Mouse (Mus musculus): ENCODE results near the gene Prkacb. TPM values are rescaled to one million over a fixed set of nuclear protein-coding genes. Genes with fewer than 3 reads are reported as not detected.

Gene Prkacb
- total RNA-seq (2023), result 110 TPM

DNA sequence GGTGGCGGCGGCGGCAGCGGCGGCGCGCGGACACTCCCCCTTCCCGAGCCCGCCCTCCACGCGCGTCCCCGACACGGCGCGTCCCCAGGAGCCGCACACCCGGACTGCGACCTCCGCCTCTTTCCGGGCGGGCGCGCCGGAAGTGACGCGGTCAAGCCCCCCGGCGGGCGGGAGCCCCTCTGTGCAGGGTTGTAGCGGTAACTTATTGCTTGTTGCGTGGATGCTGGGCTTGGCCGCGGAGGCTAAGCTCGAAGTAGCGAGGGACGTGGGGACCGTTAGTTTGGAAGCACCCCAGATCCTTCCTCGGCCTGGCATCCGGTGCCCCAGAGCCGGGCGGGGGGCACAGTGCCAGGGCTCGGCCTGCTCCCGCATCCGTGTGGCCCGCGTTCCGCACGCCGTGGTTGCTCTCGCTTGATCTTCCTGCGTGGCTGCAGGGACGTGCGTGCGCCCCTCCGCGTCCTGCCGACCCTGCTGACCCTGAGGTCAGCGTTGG lies at the start of gene Prkacb:
TSS of gene Prkacb (minus strand) at position 90 of the 493 bp plus-strand sequence.

DNA sequence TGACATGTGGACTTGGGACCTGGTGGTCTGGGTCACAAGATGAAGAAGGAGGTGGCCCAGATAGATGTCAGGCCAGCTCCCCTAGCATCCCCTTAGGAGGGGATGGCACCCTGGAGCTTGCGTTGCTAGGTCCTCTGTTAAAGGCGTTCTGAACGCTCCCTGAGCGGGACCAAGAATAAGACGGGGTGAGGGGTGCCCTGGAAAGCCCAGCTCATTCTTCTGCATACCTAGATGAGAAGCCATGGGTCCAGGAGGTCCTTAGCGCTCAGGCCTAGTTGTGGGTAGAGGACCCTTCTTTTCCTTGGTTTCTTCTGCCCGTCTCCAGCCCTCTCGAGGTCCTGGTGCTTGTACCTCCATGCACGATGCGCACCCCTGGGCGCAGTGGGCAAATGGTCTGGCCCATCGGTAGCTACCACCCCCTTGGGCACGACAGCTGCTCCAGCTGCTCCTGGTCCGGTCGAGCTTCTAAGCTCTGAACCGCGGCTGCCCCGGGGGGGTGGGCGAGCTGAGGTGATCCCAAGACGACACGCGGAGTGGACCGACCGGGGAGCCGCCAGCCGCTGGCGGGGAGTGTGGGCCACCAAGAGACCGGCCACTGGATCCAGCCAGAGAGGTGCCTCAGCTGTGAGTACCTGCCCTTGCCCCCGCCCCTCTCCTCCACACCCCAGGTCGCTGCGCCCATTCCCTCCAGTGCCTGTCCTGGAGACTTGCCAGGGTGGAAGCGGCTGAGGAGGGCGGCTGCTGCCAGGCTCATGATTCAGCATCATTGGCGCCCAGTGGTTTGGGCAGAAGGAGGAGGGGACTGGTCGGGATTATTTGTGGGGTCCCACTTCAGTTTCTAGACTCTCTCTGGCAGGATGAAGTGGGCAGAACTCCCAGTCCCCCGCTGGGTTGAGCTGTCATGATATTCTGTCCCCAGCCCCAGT lies 39.4 kb upstream of the Prkacb start, which contains the start of gene Ttll7:
TSS of gene Ttll7 (plus strand) at position 402 of the 926 bp plus-strand sequence.

DNA sequence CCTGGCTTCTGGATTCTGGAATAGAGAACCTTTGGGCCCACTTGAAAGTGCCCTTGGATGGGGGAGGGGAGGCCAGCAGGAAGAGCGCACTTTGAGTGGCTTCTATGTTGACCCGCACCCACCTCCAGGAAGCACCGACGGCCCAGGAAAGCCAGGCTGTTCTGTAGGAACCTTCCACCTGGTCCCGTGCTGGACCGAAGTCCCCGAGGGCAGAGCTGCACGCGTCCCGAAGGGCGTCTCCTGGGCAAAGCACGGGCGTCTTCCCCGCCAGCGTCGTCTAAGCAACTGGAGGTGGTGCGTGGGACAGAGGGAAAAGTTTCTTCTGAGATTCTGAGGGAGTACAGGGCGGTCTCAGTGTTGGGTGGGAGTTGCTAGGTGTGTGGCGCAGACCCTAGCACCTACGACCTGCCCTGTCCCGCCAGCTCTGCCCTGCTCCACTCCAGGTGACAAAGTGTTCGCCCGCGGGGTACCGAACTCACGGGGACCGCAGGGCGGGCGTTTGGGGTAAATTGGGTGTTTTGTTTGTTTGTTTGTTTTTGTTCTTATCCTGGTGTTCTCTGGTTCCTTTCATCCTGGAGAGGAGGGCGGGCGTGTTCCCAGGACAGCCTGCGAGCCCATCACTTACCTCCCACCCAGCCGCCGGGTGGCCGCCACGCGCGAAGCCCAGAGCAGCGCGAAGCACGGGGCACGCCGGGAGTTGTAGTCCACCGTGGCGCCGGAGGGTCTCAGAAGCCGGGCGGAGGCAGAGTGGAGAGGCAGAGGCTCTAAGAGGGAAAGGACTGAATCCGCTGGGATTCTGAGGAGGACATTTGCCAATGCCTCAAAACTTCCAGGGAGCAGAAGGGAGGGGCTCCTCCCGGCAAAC lies 127.7 kb downstream of the Prkacb start, which contains the start of gene Samd13:
TSS of gene Samd13 (minus strand) at position 782 of the 865 bp plus-strand sequence.

Other genes with a start within 250 kb of the Prkacb start
- gene Uox, start 242.6 kb downstream of the Prkacb start, total RNA-seq (2023), result not detected
- not detected for gene Dnase2b, start 197.4 kb downstream of the Prkacb start, total RNA-seq (2023)
- gene 4930503B20Rik, start 161.7 kb downstream of the Prkacb start, total RNA-seq (2023), result not detected
- gene Samd13, start 127.4 kb downstream of the Prkacb start, total RNA-seq (2023), result not detected
- not detected for gene Ttll7, start 39.4 kb upstream of the Prkacb start, total RNA-seq (2023)